Mouse (Mus musculus) embryonic facial prominence, embryonic 10.5 days (tissue): ENCODE measurements around the gene Syne2. TPM values are rescaled to one million over a fixed set of nuclear protein-coding genes. Genes with fewer than 3 reads are reported as not detected.

Source experiments
- DNase-seq: peaks from one replicate; pipeline ENCODE4 v3.0.0-alpha.2; 2017; ENCODE audit warnings: low spot score
- H3K27ac ChIP-seq: fragments of 300-500 bp; sonication (generic); replicated peaks from 2 replicates; pipeline ENCODE4 v1.5.1; 2016; ENCODE audit warnings: mild to moderate bottlenecking
- H3K27me3 ChIP-seq: fragments of 300-500 bp; sonication (generic); replicated peaks from 2 replicates; pipeline ENCODE4 v1.6.1; 2016; ENCODE audit warnings: low read depth, mild to moderate bottlenecking; ENCODE audit not compliant: poor library complexity, severe bottlenecking
- H3K36me3 ChIP-seq: fragments of 300-500 bp; sonication (generic); replicated peaks from 2 replicates; pipeline ENCODE4 v1.6.1; 2016; ENCODE audit warnings: mild to moderate bottlenecking, moderate library complexity
- H3K4me1 ChIP-seq: fragments of 300-500 bp; sonication (generic); 2 replicates; pipeline ENCODE4 v1.6.1; 2016
- H3K4me3 ChIP-seq: fragments of 300-500 bp; sonication (generic); 2 replicates; pipeline ENCODE4 v1.5.1; 2016; ENCODE audit warnings: mild to moderate bottlenecking, moderate library complexity
- H3K9me3 ChIP-seq: fragments of 300-500 bp; sonication (generic); 2 replicates; pipeline ENCODE4 v1.6.1; 2016; ENCODE audit warnings: mild to moderate bottlenecking
- WGBS: fragments of 180-500 bp; shearing (Covaris S2); methylation state at CpG from one replicate; pipeline ENCODE4 v1.1.7; 2016; 5-methylcytosine and 5-hydroxymethylcytosine counted together
- polyA plus RNA-seq: library from polyadenylated mRNA; unstranded; fragments of >200 nt; fragmentation: Nextera tagmentation; extraction: Ambion mirVana; gene quantifications from 2 replicates; pipeline ENCODE4 v1.2.1, GENCODE M21; 2016

Syne2 gene
- polyA plus RNA-seq, 1 experiment from 2014 or later, result 94.6 TPM

DNA sequence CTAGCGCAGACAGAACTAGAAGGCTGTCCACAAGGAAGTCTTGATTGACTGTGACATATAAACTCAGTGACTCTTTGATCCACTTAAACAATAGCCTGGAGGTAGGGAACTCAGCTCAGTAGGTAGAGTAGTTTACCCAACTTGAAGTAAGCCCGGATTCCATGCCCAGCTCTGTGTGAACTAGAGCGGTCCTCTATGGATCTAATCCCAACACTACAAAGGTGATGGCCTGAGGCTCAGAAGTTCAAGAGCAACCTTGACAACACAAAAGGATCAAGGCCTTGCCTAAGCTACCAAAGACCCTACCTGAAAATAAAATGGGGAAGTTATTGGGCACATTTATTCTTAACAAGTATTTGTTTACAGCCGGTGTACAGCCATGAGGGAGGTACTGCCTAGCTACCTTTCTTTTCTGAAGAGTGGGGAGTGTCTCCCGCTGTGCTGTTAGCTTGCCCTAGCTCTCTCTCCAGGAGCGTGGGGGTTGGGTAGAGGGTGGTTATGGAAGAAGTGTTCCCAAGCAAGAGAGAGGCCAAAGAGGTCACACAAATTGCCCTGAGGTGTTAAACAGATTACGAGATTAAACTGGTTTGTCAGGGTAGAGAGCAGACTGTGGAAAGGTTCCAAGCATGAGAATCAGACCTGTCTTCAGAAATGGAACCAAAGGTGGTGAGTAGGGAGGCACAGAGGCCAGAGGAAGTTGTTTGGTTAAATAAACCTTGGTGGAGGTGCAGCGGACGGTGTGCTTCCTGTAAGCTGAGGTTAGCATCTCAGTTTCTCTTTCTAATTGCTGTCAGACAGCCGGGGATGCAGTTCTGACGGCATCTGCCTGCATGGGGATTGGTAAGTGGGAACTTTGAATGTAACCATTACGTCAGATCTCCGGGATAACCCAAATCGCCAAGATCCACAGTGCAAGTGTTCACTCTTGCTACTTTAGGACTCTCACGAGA lies 268.3 kb downstream of the Syne2 start:
- no peak overlapping the region for H3K4me3 ChIP-seq
- H3K9me3 ChIP-seq, result no peaks in the 10 kb centered on the region
- DNase-seq, result no peak
- H3K27me3 ChIP-seq, result no peaks in the 10 kb centered on the region
- H3K4me1 ChIP-seq, result peaks cover 34% of the 10 kb centered on the region
- 50% methylated on average over 15 of the region's 15 CpGs for WGBS
- no peak overlapping the region for H3K27ac ChIP-seq
- peaks cover 78% of the 10 kb centered on the region for H3K36me3 ChIP-seq

DNA sequence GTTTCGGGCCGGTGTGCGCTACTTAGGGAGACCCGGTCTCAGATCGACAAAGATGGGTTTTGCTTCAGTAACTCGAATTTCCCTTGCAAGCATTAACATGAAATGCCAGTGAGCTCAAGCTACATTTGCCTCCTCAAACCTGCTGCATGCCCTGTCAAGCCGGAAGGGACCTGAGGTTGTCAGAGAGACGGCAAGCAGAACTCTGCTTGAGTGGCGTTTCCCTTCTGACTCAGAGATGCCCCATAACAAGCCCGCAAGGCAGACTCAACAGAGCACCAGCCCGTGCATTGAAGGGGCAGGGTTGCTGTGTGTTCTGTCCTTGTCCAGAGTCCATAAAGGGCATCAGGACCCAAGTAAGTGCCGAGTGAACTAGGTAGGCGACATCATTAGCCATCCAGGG lies 269.1 kb downstream of the Syne2 start:
- 80% methylated on average over 13 of the region's 13 CpGs for WGBS
- Histone ChIP-seq H3K9me3 (no peaks in the 10 kb centered on the region), H3K27me3 (no peaks in the 10 kb centered on the region), H3K36me3 (peaks cover 83% of the 10 kb centered on the region), H3K4me3 (no peak overlapping the region), H3K4me1 (peaks cover 26% of the 10 kb centered on the region), H3K27ac (no peak overlapping the region)
- DNase-seq, result no peak

DNA sequence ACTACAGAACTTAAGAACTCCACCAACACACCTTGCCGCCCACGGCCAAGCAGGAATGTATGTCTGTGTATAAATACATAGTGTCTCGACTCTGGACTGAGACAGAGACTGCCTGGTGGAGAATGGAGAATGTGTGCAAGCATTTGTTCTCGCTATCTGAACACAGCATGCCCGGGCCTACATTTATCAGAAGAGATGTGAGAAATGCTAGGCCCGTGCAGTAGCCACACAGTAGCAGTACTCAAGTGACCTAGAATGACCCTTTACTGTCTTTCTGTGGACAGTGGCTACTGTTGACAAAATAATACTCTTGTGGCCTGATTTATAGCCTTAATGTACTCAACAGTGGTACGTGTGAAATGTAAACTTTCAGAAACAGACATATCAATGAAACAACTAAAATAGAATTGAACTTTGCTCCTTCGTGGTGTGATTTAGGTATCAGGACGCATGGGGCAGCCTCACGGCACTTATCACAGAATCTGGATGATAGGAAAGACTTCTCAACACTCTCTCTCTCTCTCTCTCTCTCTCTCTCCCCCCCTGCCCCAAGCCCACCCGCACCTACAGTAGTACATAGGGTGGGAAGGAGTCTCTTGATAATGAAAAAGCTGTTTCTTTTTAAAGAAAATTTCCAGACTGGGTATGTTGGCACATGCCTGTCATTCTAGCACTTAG lies 275.0 kb downstream of the Syne2 start:
- no peak for DNase-seq
- H3K9me3 ChIP-seq, result no peaks in the 10 kb centered on the region
- 93% methylated on average over 11 of the region's 11 CpGs for WGBS
- peaks cover 99% of the 10 kb centered on the region for H3K36me3 ChIP-seq
- no peak overlapping the region for H3K4me3 ChIP-seq
- no peaks in the 10 kb centered on the region for H3K27me3 ChIP-seq
- H3K4me1 ChIP-seq, result peaks cover 8% of the 10 kb centered on the region
- no peak overlapping the region for H3K27ac ChIP-seq

DNA sequence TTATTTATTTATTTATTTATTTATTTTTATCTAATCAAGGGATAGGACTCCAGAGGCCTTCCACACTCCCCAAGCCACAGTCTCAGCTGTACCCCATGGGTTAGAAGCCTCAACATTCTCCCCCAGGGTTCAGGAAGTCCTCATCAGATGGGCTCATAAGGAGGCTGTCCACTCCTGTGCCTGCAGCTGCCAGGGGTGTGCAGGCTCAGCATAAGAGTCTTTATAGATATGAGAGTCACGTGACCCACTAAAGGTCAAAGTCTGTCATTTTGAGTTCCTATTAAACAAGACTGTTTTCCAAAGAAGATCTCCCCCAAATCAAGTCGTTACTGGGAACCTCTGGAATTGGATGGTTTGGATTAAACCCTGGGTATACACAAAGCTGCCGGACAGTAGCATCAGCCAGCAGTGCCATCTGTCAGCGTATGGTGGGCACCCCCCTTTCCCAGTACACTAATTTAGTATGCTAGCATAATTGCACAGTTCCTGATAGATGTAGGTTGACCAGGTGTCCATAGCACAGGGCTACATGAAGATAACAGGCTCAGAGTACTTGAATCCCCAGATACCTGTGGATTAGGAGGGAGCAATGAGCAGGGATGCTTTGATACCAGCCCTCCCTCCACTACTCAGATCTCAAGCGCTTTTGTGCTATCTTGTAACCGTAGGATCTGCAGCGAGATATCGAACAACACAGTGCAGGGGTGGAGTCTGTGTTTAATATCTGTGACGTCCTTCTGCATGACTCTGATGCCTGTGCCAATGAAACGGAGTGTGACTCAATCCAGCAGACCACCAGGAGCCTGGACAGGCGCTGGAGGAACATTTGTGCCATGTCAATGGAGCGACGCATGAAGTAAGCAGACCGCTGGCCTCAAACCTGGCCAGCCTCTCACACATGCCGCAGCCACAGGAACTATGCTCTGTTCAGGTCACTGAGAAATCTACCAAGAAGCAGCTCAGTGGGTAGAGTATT lies 276.0 kb downstream of the Syne2 start:
- no peak overlapping the region for H3K27ac ChIP-seq
- H3K36me3 ChIP-seq, result peaks cover 100% of the 10 kb centered on the region
- no peak for DNase-seq

DNA sequence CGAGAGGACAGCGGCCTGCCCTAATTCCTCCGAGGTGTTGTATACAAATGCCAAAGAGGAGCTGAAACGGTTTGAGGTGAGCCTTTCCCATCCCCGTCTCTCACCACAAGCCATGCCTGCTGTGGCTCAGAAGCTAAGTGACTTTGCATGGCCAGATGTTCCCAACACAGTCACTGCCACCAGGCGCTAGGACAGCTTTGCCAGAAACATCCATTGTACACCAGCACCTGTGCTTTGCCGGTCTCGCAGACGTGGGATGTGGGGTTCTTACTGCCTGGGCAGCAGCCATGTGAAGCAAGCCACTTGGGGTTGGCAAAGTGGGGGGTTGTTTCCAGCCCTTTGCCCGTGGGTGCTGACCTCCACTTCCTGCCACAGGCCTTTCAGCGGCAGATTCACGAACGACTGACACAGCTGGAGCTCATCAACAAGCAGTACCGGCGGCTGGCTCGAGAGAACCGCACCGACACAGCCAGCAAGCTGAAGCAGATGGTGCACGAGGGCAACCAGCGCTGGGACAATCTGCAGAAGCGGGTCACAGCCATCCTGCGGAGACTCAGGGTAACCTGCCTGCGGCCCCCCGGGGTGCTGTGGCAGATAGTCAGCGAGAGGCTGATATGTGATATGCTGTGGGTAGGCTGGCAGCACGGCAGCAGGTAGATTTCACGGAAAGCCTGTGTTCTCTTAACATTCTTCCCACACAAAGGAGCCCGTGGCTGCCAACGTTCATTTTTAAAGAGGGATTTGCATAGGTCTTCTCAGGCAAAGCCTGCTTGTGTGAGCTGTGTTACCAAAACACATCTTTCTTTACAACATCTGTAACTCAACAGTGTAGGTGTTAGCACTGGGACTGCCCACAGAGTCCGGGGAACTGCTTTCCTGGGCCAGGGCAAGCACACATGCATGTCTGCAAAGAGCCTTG lies 277.4 kb downstream of the Syne2 start:
- H3K36me3 ChIP-seq, result peaks cover 100% of the 10 kb centered on the region
- peak; percentile 46 for DNase-seq

More for the DNA sequence above, 276.0 kb downstream of the Syne2 start:
- Histone ChIP-seq H3K4me3 (no peak overlapping the region), H3K4me1 (peaks cover 8% of the 10 kb centered on the region), H3K27me3 (no peaks in the 10 kb centered on the region), H3K9me3 (no peaks in the 10 kb centered on the region)
- 94% methylated on average over 15 of the region's 15 CpGs for WGBS

DNA sequence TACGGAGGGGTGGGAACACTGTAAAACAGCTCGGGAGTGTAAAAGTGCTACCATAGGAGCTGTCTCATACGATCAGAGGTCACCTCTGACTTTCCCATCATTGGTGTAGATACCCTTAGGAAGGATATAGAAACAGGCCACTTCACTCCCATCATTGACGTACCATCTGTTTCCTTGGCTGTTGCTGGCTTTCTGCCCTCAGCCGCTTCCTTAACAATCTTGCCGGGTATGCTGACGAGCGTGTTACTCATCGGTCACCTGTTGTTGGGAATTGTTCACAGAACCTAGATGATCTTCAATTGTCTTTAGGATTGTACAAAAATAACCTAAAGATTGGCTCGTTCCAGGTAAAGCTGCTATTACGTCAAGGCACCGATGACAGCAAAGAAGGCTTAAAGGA lies 284.7 kb downstream of the Syne2 start:
- no peak for DNase-seq
- Histone ChIP-seq H3K4me3 (no peak overlapping the region), H3K27ac (no peak overlapping the region), H3K36me3 (peaks cover 100% of the 10 kb centered on the region), H3K4me1 (no peaks in the 10 kb centered on the region), H3K9me3 (peaks cover 7% of the 10 kb centered on the region; the same call in 1 of the 2 replicates), H3K27me3 (no peaks in the 10 kb centered on the region)
- 94% methylated on average over 12 of the region's 12 CpGs for WGBS

More for the DNA sequence above, 277.4 kb downstream of the Syne2 start:
- Histone ChIP-seq H3K27me3 (no peaks in the 10 kb centered on the region), H3K4me1 (peaks cover 8% of the 10 kb centered on the region), H3K27ac (0 out of 2 replicates have a peak overlapping the region, but pooled peaks have one; percentile 15), H3K4me3 (no peak overlapping the region), H3K9me3 (peaks cover 6% of the 10 kb centered on the region; the same call in 1 of the 2 replicates)
- 59% methylated on average over 30 of the region's 30 CpGs for WGBS

DNA sequence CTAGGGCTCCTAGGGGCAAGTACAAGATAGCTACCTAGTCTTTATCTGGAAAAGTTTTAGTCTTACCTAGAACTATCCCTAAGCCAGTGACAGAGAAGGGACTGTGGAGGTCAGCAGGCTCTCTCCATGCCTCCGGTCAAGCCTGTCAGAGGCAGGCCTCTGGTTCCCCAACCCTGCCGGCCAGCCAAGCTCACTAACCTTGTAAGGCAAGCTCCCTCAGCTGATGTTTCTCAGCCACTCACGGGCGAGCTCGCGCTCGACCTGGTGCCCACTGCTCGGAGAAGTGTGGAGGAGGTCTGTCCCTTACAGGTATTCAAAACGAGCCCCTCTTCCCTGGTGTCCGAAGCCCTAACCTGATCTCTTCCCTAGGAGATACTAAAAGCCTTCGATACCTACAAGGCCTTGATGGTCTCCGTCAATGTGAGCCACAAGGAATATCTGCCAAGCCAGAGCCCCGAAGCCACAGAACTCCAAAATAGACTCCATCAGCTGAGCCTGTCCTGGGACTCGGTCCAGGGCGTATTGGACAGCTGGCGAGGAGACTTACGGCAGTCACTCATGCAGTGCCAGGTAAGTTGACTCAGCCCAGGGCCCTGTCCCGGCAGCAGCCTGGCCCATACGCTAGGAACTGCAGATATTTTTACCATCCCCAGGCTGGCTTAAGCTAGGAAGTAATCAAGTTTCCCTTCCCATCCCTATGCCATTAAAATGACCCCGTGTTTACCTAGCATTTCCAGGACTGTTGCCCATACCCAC lies 286.8 kb downstream of the Syne2 start:
- Histone ChIP-seq H3K4me1 (0 out of 2 replicates have a peak, but pooled peaks cover 1% of the 10 kb centered on the region), H3K9me3 (peaks cover 7% of the 10 kb centered on the region; the same call in 1 of the 2 replicates), H3K4me3 (no peak overlapping the region), H3K27ac (no peak overlapping the region), H3K27me3 (no peaks in the 10 kb centered on the region), H3K36me3 (peaks cover 100% of the 10 kb centered on the region)
- 93% methylated on average over 20 of the region's 20 CpGs for WGBS
- DNase-seq, result no peak

DNA sequence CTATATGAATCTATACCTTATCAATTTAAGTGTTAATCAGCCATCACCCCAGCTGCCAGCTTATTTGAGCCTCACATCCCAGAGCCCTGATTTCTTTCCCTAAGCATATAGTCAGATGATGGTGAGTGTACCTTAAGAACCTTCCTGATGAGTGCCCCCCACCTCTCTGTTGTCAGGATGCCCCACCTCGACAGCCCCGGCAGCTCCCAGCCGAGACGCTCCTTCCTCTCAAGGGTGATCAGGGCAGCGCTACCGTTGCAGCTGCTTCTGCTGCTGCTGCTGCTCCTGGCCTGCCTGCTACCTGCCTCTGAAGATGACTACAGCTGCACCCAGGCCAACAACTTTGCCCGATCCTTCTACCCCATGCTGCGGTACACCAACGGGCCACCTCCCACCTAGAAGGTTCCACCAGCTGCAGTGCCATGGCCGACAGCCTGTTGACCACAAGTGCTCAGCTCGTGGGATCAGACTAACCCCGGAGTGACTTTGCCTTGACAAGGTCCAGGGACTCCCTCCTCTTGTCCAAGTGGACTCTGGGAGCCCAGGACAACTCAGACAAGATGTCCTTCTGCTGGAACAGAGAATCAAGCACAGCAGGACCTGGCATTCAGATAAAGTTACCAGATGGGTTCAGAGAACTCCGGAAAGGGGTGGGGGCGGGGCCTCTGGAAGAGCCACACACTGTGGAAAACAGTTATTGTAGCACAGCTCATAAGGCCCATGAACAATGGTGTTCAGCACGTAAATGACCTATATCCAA lies 291.9 kb downstream of the Syne2 start:
- DNase-seq, result no peak
- Histone ChIP-seq H3K4me3 (no peak overlapping the region), H3K36me3 (peaks cover 76% of the 10 kb centered on the region), H3K27ac (no peak overlapping the region), H3K27me3 (no peaks in the 10 kb centered on the region), H3K4me1 (0 out of 2 replicates have a peak, but pooled peaks cover 5% of the 10 kb centered on the region), H3K9me3 (no peaks in the 10 kb centered on the region)
- 95% methylated on average over 15 of the region's 15 CpGs for WGBS

DNA sequence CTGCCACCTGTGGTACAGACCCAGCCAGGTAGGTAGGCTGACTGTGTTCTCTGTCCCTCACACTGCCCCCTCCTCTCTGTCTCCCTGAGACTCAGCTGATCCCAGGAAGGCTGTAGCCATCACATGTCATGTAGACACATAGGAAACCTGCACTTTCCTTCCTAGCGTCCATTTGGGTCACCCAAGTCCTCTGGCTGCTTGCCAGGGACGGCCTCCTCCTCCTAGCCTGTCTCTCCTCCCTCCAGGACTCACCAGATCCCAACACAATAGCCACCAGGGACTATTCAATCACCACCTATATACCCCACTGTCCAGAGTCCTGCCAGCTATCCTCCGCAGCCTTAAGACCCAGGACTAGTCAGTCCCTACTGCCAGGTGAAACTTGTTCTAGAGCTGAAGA lies 293.1 kb downstream of the Syne2 start:
- peaks cover 64% of the 10 kb centered on the region for H3K36me3 ChIP-seq
- H3K27ac ChIP-seq, result no peak overlapping the region
- H3K9me3 ChIP-seq, result no peaks in the 10 kb centered on the region
- H3K27me3 ChIP-seq, result no peaks in the 10 kb centered on the region
- H3K4me3 ChIP-seq, result no peak overlapping the region
- WGBS, result 92% methylated on average over 3 of the region's 3 CpGs
- DNase-seq, result no peak
- 0 out of 2 replicates have a peak, but pooled peaks cover 5% of the 10 kb centered on the region for H3K4me1 ChIP-seq

DNA sequence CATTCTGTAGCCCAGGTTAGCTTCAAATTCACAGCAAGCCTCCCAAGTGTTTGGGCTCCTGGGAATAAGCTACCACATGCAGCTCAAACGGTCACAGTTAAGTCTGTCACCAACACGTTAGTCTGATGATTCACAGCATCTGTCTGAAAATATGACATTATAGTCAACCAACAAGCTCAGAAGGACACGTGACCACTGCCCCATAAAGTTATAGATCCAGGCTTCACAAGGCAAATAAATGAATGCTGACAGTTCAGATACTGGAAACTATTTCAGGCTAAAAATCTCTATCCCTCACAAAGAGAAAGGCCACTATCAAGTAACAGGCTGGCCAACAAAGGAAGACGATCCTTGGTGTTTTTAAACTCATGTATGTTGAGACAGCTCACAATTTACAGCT lies 298.6 kb downstream of the Syne2 start:
- no peaks in the 10 kb centered on the region for H3K9me3 ChIP-seq
- 60% methylated on average over 4 of the region's 4 CpGs for WGBS
- no peak for DNase-seq
- no peak overlapping the region for H3K27ac ChIP-seq
- no peak overlapping the region for H3K4me3 ChIP-seq
- H3K27me3 ChIP-seq, result no peaks in the 10 kb centered on the region
- peaks cover 11% of the 10 kb centered on the region for H3K4me1 ChIP-seq
- peaks cover 11% of the 10 kb centered on the region for H3K36me3 ChIP-seq
